Mouse (Mus musculus) ES-Bruce4 (cell line): ENCODE results near the gene Foxo3. TPM values are rescaled to one million over a fixed set of nuclear protein-coding genes. Genes with fewer than 3 reads are reported as not detected.

Experiments
- H3K27ac ChIP-seq: 2 replicates; pipeline ENCODE4 v1.5.1; 2012; ENCODE audit warnings: low read length, inconsistent platforms; ENCODE audit not compliant: insufficient read depth
- H3K27me3 ChIP-seq: 2 replicates; pipeline ENCODE4 v1.6.1; 2012; ENCODE audit warnings: mild to moderate bottlenecking, low read length, inconsistent platforms; ENCODE audit not compliant: control insufficient read depth, poor library complexity, insufficient read depth, severe bottlenecking
- H3K36me3 ChIP-seq: 2 replicates; pipeline ENCODE4 v1.6.1; 2012; ENCODE audit warnings: inconsistent platforms, mild to moderate bottlenecking, low read length, moderate library complexity; ENCODE audit not compliant: control insufficient read depth, poor library complexity, insufficient read depth, severe bottlenecking
- H3K4me1 ChIP-seq: one replicate; pipeline ENCODE4 v1.8.1; 2011; ENCODE audit warnings: low read length; ENCODE audit not compliant: control insufficient read depth, insufficient read depth
- H3K4me3 ChIP-seq: 2 replicates; pipeline ENCODE4 v1.5.1; 2011; ENCODE audit warnings: low read depth, mild to moderate bottlenecking, low read length
- H3K9ac ChIP-seq: 2 replicates; pipeline ENCODE4 v1.6.1; 2012; ENCODE audit warnings: low read depth, mild to moderate bottlenecking, inconsistent platforms; ENCODE audit not compliant: poor library complexity, severe bottlenecking
- H3K9me3 ChIP-seq: replicated peaks from 2 replicates; pipeline ENCODE4 v1.6.1; 2012; ENCODE audit warnings: mild to moderate bottlenecking, low read length, inconsistent platforms; ENCODE audit not compliant: control insufficient read depth, poor library complexity, insufficient read depth, severe bottlenecking
- CTCF ChIP-seq: IDR thresholded peaks from one replicate; pipeline ENCODE4 v1.8.1; 2011; ENCODE audit warnings: low read depth, low read length
- EP300 ChIP-seq: IDR thresholded peaks from 2 replicates; pipeline ENCODE4 v1.6.1; 2011; ENCODE audit warnings: low read depth, low read length; ENCODE audit not compliant: insufficient read depth
- POLR2A ChIP-seq: IDR thresholded peaks from one replicate; pipeline ENCODE4 v1.8.1; 2011; ENCODE audit warnings: low read length; ENCODE audit not compliant: insufficient read depth
- polyA plus RNA-seq: library from polyadenylated mRNA; stranded (reverse); fragments of >200 nt; gene quantifications from 2 replicates; pipeline ENCODE4 v1.2.4, GENCODE M21; 2011; ENCODE audit warnings: low read depth; ENCODE audit not compliant: missing spikeins, insufficient read depth, insufficient read length

Gene Foxo3
- 42.1 and 44.9 TPM in 2 replicates for polyA plus RNA-seq

DNA sequence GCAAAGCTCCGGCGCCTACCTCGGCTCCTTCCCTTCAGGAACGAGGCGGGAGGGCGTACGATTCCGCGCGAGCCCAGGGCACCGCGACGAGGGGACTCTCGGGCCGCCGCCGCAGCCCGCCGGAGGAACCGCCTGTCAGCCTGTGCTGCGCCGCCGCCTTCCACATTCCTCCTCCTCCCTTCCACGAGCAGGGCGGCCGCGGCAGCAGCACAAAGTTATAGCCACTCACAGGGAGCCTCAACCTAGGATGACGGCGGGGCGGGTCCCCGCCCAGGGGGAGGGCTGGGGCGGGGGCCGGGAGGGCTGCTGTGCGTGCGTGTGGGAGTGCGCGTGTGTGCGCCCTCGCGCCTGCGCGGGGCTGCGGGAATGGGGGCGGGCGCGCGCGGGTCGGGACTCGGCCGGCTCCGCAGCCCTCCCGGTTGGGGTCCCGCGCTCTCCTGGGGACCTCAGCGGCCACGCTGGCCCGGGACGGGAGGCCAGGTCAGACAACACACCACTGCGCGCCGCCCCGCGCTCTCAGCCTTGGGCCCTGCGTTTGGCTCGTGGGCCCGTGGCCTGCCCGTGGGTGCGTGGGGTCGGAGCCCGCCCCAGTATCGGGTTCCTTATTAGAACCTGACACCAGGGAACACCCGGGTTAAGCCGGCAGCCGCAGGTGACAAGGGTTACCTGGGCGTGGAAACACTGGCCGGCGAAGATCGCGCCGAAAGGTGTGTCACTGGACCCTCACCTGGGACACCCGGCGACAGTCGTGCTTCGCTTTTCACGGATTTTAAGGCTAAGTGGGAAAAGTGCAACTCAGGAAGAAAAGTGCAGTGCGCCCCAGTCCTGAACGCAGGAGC is at the start of gene Foxo3:
TSS of gene Foxo3 (minus strand) at position 249 of the 839 bp plus-strand sequence.
- H3K27ac ChIP-seq: peak within 1 kb of the TSS; percentile 29
- no peaks in the 10 kb centered on the region for H3K27me3 ChIP-seq
- peak within 1 kb of the TSS; percentile 93 for H3K9ac ChIP-seq
- H3K9me3 ChIP-seq: no peaks in the 10 kb centered on the region
- peaks cover 4% of the 10 kb centered on the region; the same call in 1 of the 2 replicates for H3K36me3 ChIP-seq
- H3K4me1 ChIP-seq: no peaks in the 10 kb centered on the region
- peak within 1 kb of the TSS; percentile 79 for H3K4me3 ChIP-seq
- TF ChIP-seq EP300: no peak
- TF ChIP-seq POLR2A: no peak
- TF ChIP-seq CTCF: no peak

DNA sequence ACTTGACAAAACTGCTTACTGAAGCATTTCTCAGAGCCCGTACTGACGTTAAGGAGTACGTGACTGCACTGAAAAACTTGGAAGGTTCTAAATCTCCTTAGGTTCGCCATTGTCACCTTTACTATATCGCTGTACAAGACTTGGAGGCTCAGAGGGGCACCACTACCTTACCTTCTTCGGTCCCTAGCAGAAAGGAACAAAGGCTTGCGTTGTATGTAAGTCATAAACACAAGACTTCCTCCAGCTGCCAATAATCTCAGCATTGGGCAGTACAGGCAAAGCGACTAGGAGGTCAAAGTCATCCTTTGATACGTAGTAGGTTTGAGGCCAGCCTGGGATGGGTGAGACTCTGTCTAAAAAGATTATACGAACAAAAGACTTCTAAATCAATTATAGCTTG is 48.8 kb upstream of the Foxo3 start:
- Histone ChIP-seq H3K36me3 (no peaks in the 10 kb centered on the region), H3K27ac (no peak overlapping the region), H3K9ac (no peak overlapping the region), H3K9me3 (no peaks in the 10 kb centered on the region), H3K4me1 (no peaks in the 10 kb centered on the region), H3K27me3 (no peaks in the 10 kb centered on the region), H3K4me3 (no peak overlapping the region)
- TF ChIP-seq POLR2A (no peak), EP300 (no peak), CTCF (no peak)

DNA sequence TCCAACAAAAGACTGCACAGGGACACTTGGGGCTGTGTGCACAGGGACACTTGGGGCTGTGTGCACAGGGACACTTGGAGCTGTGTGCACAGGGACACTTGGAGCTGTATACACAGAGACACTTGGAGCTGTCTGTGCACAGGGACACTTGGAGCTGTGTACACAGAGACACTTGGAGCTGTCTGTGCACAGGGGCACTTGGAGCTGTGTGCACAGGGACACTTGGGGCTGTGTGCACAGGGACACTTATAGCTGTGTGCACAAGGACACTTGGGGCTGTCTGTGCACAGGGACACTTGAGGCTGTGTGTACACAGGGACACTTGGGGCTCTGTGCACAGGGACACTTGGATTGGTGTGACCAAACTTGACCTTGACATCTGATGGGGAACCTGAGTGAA is 47.4 kb upstream of the Foxo3 start:
- Histone ChIP-seq H3K9me3 (no peaks in the 10 kb centered on the region), H3K27me3 (no peaks in the 10 kb centered on the region), H3K36me3 (no peaks in the 10 kb centered on the region), H3K4me1 (no peaks in the 10 kb centered on the region), H3K4me3 (no peak overlapping the region), H3K9ac (no peak overlapping the region), H3K27ac (no peak overlapping the region)
- no peak for TF ChIP-seq EP300
- no peak for TF ChIP-seq POLR2A
- no peak for TF ChIP-seq CTCF

DNA sequence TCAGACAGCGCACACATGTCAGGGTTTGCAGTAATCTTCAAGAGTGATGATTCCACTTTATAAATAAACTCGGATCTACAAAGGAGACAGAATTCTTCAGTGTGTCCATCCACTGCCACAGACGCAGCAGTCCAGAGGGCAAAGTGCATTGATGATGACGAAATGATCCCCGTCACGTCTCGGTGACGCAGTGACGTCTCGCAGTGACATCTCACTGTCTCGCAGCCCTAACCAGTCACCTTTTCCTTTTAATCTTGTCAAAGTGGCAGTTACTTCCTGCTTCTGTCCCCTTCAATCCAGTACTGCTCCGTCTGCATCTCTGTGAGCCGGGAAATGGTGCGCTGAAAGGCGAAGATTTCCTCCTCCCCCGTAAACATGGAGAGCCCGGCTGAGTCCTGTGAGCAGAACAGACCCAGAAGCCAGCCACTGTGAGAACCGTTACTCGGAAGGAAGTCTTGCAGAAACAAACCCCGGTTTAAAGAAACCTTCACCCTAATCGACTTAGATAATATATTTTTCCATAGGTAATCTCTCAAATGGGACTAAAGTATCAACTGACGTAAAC is 36.7 kb upstream of the Foxo3 start:
- TF ChIP-seq CTCF: no peak
- no peak for TF ChIP-seq POLR2A
- TF ChIP-seq EP300: no peak
- Histone ChIP-seq H3K4me3 (no peak overlapping the region), H3K36me3 (0 out of 2 replicates have a peak, but pooled peaks cover 3% of the 10 kb centered on the region), H3K9ac (no peak overlapping the region), H3K27me3 (no peaks in the 10 kb centered on the region), H3K4me1 (no peaks in the 10 kb centered on the region), H3K27ac (no peak overlapping the region), H3K9me3 (no peaks in the 10 kb centered on the region)

DNA sequence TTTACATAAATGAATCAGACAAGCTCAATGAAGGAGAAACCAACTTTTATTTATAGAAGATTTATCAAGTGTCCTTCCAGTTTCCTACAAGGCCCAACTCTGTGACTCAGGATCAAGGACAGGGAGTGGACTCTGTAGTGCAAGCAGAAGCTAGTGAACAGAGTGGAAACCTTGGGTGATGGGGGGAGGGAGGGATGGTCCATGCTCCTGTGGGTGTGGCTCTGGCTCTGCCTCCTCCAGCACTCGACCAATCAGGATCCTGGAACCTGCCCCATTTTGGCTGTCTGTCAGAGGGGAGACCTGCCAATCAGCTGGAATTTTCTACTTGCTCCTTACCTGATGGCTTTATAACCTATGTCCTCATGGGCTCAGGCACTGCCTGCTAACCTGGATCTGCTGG is 36.0 kb upstream of the Foxo3 start:
- H3K9me3 ChIP-seq: no peaks in the 10 kb centered on the region
- H3K36me3 ChIP-seq: 0 out of 2 replicates have a peak, but pooled peaks cover 3% of the 10 kb centered on the region
- H3K27me3 ChIP-seq: no peaks in the 10 kb centered on the region
- TF ChIP-seq EP300 (no peak), CTCF (no peak), POLR2A (no peak)
- no peak overlapping the region for H3K27ac ChIP-seq
- H3K4me1 ChIP-seq: no peaks in the 10 kb centered on the region
- H3K9ac ChIP-seq: no peak overlapping the region
- no peak overlapping the region for H3K4me3 ChIP-seq

DNA sequence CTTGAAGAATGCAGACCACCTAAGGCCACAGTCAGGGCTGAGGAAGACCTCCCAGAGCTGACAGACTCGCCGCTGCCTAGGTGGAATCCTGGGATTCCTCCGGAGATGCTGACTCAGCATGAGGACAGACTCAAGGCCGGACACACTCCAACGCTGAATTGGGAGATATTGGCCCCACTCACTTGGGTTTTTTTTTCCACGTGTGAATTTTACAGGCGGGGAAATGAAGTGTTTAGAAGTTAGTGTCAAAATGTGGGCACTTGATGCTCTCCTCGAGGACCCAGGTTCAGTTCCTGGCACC is 32.1 kb upstream of the Foxo3 start:
- Histone ChIP-seq H3K27me3 (no peaks in the 10 kb centered on the region), H3K9me3 (no peaks in the 10 kb centered on the region), H3K9ac (no peak overlapping the region), H3K36me3 (no peaks in the 10 kb centered on the region), H3K4me3 (no peak overlapping the region), H3K27ac (no peak overlapping the region), H3K4me1 (no peaks in the 10 kb centered on the region)
- TF ChIP-seq POLR2A (no peak), EP300 (no peak), CTCF (no peak)
